Mouse (Mus musculus) thymus, postnatal 4 days (tissue): ENCODE data around the gene Akr1c14.
A peak's percentile ranks its signal among the peaks of the same experiment; 100 is the strongest.
"Not testable (repeated sequence)": the region's sequence is repeated elsewhere in the genome, so short reads cannot be mapped to it uniquely, and the experiment has no call there.

Experiments used
- DNase-seq: peaks from one replicate; pipeline ENCODE4 v3.0.0; 2021

The Akr1c14 gene

GRCm38 (mm10) chr13:4048719-4049118 lies at the start of gene Akr1c14:
TSS of gene Akr1c14 (plus strand) at chr13:4049011.
- DNase-seq: no peak

GRCm38 (mm10) chr13:4001687-4002086 lies 47.1 kb upstream of the Akr1c14 start:
- DNase-seq: peak; percentile 73

DNA sequence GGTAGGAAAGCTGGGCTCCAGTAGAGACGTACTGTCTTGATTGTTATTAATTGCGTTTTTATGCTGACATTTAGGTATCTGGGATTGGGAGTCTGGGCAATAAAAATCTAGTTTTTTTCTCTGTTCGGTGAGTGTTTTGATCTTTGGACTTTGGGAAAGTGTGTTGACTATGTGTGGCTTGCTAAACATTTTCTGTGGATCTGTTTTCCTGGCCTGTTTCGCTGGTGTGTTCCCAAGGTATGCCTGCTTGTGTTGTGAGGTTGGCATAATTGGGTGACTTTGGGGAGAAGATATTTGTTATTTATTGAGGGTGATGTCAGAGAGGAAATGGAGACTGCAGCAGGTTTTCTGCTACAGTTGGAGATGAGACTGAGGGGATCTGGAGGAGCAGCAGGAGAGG lies 38.0 kb upstream of the Akr1c14 start:
- no peak for DNase-seq

DNA sequence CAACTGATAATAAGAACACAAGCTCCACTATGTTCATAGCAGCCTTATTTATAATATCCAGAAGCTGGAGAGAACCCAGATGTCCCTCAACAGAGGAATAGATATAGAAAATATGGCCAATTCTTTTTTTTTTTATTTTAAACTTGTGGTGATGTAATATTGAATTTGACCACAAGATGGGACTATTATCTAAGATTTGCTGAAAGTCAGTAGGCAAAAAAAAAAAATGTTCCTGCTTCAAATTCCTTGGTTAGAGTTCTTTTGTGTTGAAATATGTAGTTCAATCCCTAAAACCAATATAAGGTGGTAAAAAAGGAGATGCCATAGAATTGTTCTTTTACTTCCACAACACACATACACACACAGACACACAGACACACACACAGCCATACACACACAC lies 35.0 kb upstream of the Akr1c14 start:
- DNase-seq: no peak

DNA sequence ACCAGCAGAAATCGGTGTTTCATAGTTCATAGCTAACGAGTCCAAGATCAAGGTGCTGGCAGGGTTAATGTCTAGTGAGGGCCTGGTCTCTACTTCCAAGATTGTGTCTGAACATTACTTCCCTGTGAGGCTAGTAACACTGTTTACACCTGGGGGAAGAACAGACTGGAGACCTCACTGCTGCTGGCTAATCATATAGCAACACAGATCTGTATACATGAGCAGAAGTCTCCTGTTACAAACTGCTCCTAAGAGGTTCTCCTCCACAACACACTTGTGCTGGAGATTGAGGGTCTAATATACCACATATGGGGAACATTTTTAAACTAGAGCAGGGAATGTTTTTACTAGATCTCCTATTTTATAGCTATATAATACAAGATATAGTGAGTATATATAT lies 18.9 kb upstream of the Akr1c14 start:
- no peak for DNase-seq

GRCm38 (mm10) chr13:4032512-4032911 lies 16.3 kb upstream of the Akr1c14 start:
- no peak for DNase-seq

- no peak for DNase-seq
Observed at GRCm38 (mm10) chr13:4035052-4035451, 13.8 kb upstream of the Akr1c14 start.

DNA sequence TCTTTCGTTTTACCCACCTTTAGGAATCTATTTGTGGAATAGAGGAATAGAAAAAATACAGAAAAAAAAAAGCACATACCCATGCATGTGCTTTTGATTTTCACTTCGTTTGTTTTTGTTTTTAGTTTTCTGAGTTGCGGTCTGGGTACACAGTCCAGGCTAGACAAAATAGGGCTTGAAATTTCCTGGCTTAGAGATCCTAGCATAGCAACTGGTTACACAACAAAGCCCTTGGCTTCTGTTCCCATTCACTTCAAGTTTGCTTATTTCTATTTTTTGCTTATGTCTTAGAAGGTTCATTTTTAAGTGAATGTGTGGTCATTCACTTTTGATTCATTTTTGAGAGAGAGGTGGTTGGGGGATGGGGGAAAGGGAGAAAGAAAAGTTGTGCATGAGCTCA lies 2.7 kb upstream of the Akr1c14 start:
- no peak for DNase-seq

GRCm38 (mm10) chr13:4046841-4047240 lies 2.0 kb upstream of the Akr1c14 start:
- no peak for DNase-seq

DNA sequence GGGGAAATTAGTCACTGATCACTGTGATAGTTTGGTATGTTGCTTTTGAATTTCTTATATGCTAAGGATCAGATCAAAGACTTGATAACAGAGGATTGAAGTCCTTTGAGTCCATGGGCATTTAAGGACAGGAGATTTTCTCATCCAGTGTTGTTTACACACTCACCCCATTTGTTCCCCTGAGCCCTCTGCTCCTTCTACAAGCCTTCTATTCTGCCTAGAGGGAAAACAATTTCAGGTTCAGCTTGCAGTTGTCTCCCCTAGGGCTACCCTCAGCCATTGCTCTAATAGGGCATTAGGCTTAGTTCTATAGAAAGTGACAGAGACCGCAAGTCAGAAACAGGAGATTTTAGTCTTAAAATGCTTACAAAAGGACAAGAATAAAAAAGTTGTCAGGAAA lies 585 bp upstream of the Akr1c14 start:
- no peak for DNase-seq

DNA sequence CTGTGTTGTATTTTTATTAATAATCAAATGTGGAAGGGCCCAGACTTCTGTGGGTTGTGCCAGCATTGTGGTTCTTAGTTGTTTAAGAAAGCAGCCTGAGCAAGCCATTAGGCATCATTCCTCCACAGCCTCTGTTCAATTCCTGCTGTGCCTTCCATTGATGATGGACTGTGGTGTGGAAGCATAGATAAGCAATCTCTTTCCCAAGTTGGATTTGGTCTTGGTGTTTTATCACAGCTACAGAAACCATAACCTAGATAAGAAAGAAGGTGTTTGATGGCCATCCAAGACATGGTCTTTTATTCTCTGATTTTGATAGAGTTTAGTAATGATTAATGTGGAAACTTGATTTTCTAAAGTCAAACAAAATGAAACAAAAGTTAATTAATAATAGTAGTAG lies 844 bp downstream of the Akr1c14 start:
- DNase-seq: no peak

- DNase-seq: no peak
Observed at GRCm38 (mm10) chr13:4055450-4055849, 6.6 kb downstream of the Akr1c14 start.

- no peak for DNase-seq
Observed at GRCm38 (mm10) chr13:4056211-4056610, 7.4 kb downstream of the Akr1c14 start.

GRCm38 (mm10) chr13:4058239-4058638 lies 9.4 kb downstream of the Akr1c14 start:
- DNase-seq: not testable (repeated sequence)

DNA sequence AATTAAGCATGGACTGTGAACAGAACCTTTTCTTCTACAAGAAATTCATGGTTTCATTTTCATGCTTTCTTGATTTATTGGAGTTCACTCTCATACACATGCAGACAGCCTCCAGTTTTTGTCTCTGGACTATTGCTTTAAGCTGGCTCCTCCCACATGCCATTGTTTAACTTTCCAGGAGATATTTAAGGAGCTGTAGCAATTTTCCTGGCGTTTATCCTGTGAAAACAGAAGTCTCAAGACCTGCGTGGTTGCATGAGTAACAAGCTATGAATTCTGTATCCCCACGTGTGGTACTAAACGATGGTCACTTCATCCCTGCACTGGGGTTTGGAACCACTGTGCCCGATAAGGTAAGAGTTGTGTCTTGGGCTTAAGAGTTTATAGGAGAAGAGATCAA lies 10.6 kb downstream of the Akr1c14 start:
- no peak for DNase-seq

- no peak for DNase-seq
Observed at GRCm38 (mm10) chr13:4060214-4060730, 11.5 kb downstream of the Akr1c14 start.

DNA sequence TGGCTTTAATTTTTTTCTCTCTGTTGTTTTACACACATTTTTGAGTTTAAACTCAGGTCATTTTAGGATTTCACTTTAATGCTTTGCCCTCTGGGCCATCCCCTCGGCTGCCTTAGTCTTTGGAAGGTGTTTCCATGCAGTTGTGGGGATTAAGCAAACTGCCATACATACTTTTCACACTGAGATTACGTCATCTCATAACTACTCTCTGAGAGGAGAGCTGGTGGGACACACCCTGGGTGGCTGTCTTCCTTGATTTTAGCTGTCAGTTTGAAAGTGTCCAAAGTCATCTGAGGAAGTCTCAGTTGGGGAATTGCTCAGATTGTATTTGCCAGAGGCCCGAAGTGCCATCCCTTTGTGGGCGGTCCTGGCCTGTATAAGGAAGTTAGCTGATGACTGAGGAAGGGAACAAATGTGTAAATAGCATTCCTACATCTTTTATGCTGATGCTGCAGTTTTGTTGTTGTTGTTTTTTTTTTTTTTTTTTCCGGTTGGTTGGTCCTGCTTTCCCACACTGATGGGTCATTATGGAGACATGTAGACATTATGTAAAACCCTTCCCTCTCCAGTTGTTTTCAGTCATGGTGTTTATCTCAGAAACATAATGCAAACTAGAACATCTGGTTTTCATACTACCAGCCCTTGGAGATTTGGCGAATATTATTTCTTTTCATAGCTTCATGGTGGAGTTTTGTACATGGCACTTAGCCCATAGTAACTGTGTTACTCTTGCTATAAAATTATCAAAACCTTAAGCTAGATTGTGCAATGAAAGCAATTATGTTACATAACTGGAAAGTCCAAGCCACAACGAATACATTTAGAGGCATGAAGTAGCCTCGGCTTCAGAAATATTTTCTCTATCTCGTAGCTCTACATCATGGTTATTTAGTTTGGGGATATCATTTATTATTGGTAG lies 28.0 kb downstream of the Akr1c14 start:
- no peak for DNase-seq

- DNase-seq: no peak
Observed at GRCm38 (mm10) chr13:4079876-4080275, 31.1 kb downstream of the Akr1c14 start.

DNA sequence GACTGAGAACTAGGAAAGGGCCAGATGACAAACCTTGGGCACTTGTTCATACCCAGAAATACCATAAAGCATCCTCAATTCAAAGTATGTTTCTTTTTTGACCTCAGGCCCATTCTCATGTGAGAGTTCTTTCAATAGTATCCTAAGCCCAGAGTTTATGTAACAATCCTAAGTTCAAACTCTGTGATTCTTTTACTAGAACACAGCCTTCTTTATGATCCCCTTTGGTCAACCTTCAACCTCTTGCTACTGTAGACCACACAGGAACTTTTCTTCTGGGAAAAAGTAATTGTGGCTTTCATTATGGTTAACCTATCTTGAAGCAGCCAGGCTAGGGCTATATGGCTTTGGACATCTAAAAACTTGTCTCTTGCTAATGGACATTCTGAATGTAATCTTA lies 52.9 kb downstream of the Akr1c14 start:
- no peak for DNase-seq

GRCm38 (mm10) chr13:4102721-4103120 lies 53.9 kb downstream of the Akr1c14 start:
- no peak for DNase-seq

DNA sequence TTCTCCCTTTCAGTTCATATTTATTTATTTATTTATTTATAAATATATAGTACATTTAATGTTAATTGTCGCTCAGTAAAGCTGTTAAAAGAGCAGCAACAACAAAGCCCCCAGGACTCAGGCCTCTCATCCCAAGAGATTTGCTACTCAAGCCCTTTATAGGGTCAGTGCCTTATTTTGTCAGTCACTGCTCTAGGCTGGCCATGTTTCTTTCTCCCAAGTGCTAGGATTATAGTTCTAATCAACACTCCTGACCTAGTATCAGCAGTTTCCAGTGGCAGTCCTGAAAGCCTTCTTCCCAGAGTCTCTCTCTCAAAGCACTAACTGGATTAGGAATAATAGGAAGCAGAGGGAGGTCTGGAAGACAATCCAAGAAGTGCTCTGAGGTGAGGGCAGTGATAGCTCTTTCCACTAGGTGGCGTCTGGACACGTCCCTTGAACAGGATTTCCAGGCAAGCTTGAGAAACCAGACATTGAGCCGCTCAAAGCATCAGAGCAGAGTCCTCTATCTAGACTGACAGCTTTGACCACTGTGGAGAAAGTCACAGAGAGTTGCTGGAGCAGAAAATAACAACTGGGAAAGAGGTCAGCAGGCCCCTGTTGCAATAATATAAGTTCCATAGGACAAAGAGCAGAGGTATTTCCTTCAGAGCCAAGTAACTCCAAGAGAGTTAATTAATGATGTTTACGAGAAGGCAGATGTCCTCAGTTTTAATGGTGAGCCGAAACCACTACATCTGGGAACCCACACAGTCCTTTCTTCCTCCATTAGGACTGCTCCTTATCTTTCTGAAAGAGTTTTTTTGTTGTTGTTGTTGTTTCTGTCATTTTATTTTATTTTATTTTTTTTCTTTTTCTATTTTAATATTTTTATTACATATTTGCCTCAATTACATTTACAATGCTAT lies 61.7 kb downstream of the Akr1c14 start:
- peak; percentile 52 for DNase-seq

DNA sequence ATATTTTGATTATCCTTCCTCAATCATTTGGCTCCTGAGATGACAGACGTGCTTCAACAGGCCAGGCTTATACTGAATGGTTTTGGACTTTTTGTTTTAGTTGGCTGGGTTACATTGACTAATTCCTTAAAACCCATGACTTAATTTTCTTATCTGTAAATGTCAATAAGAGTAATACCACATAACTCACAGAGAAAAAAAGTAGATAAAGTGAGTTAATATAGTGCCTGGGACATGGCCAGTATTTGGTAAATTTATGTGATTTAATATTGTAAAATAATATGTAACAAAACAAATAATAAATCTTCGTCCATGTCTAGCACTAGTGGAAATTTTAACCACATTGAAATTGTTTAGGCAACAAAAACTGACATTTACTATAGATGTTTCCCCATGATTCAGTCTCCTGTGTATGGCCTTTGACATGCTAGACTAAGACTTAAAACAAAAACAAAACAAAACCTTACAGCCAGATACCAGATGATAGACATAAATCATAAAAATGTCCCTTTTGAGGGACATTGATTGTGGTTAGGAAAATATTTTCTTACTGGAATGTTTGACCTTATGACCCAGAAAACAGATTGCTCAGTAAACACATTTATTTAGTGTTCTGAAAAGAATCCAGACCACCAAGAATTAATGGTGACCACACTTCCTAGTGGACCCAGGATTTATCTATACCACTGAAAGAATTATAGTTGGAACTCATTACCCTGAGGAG lies 70.5 kb downstream of the Akr1c14 start:
- no peak for DNase-seq

DNA sequence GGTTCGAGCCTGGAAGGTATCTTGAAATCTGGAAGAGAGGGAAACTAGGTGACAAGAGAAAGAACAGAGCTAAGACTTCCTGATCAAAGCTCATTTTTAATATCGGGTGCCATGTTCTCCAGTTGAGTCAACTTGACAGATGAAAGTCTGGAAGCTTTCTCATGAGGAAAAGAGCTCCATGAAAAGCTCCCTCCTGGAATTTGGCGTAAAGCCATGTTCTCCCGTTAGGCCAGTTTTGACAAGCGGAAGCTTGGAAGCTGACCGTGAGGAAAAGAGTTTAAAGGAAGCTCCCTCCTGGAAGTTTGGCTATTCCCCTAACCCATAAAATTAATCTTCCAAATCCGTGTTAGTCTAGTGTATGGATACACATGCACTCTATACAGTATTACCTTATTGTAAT lies 74.3 kb downstream of the Akr1c14 start:
- DNase-seq: no peak
